Mouse (Mus musculus): ENCODE measurements around the gene Plxna1.

The Plxna1 gene

GRCm38 (mm10) chr6:89333964-89334702 is 28.3 kb downstream of the Plxna1 start:
- peak; percentile 67 for DNase-seq (ENCODE audit: low read depth, low spot score)

DNA sequence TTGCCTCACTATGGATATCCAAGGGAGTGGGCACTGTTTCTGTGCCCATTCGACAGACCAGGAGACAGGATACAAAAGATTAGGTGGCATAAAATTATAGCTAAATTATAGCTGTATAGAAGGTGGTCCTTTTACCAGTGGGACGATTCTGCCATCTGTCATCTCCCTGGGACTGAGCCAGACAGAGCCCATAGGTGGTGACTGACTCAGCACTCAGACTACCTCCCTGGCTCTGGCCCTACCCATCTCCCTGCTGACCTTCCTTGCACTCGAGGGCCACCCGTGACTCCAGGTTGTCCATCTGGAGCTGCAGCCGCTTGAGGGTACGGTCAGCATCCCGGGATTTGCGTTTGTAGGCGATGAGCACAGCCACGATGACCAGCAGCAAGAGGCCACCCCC is 31.5 kb downstream of the Plxna1 start:
- DNase-seq (ENCODE audit: low read depth, low spot score): no peak

DNA sequence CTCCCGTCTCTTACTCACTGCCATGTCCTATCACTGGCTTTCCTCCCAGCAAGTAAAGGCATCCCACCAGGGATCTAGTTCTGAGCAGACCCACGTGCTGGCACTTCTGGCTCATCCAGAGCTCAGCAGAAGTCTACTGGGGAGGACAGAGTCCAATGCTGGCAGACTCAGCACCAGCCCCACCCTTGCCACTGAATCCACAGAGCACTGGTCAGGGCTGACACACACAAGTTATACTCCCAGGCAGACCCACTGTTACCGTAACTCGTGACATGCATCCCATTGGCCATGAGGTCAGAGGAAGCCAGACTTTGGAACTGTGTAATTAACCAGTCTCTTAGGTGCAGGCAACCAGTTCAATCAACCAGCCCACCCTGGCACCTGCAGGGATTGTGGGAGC is 33.8 kb downstream of the Plxna1 start:
- no peak for DNase-seq (ENCODE audit: low read depth, low spot score)

GRCm38 (mm10) chr6:89327746-89328491 is 34.5 kb downstream of the Plxna1 start:
- DNase-seq (ENCODE audit: low read depth, low spot score): peak; percentile 72

- DNase-seq (ENCODE audit: low read depth, low spot score): no peak
Observed at GRCm38 (mm10) chr6:89324842-89325241, 37.6 kb downstream of the Plxna1 start.

- peak; percentile 39 for DNase-seq (ENCODE audit: low read depth, low spot score)
Observed at GRCm38 (mm10) chr6:89315263-89315662, 47.2 kb downstream of the Plxna1 start.

DNA sequence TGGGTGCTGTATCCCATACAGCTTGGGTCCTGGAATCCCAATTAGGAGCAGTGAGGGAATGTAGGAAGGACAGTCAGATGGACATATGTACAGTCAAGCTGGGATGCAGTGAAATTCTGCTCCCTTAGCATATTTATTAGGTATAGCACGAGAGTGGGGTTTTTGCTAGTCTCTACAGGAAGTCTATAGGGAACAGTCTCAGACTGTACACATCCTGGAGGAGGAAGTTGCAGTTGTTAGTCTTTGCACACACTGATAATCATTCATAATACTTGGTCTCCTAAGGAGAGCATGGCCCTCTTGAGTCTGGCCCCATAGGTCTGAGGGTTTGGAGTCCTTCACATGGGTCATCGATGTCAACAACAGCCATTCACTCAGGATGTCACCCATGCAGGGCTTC is 50.9 kb downstream of the Plxna1 start:
- no peak for DNase-seq (ENCODE audit: low read depth, low spot score)

GRCm38 (mm10) chr6:89310236-89310635 is 52.2 kb downstream of the Plxna1 start:
- DNase-seq (ENCODE audit: low read depth, low spot score): no peak

DNA sequence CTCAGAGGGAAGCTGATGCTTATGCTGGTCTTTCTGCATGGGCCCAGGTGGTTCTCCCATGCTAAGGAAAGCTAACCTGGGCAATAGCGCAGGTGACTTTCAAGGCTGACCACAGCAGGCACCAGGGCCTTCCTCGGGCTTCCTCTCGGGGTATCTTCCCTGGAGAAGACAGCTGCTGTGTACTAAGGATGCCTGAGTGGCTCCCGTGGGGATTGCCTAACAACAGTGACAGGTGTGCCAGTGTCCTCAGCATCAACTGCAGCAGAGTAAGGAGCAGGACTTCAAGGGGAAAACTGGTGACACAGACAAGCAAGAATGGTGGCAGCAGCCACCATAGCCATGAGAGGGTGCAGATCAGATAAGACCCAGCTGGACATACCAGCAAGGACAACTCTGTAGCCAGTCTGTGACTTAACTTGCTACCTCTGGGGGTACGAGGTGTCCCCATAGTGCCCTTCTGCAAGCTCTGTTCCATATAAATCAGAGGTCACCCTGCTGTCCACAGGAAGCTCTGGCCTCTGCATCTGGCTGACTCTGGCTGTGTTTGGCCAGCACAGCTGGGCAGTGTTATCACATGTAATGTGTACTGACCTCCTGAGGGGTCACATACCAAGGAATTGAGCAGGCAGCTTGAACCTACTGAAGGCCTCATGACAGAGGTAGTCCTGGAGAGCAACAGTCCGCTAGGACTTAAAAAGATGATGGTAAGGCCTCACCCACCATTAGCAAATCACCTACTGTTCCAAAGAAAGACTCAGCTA is 54.0 kb downstream of the Plxna1 start:
- no peak for DNase-seq (ENCODE audit: low read depth, low spot score)

GRCm38 (mm10) chr6:89304375-89305058 is 57.9 kb downstream of the Plxna1 start:
- DNase-seq (ENCODE audit: low read depth, low spot score): peak; percentile 83

- DNase-seq (ENCODE audit: low read depth, low spot score): no peak
Observed at GRCm38 (mm10) chr6:89299818-89300217, 62.6 kb downstream of the Plxna1 start.

DNA sequence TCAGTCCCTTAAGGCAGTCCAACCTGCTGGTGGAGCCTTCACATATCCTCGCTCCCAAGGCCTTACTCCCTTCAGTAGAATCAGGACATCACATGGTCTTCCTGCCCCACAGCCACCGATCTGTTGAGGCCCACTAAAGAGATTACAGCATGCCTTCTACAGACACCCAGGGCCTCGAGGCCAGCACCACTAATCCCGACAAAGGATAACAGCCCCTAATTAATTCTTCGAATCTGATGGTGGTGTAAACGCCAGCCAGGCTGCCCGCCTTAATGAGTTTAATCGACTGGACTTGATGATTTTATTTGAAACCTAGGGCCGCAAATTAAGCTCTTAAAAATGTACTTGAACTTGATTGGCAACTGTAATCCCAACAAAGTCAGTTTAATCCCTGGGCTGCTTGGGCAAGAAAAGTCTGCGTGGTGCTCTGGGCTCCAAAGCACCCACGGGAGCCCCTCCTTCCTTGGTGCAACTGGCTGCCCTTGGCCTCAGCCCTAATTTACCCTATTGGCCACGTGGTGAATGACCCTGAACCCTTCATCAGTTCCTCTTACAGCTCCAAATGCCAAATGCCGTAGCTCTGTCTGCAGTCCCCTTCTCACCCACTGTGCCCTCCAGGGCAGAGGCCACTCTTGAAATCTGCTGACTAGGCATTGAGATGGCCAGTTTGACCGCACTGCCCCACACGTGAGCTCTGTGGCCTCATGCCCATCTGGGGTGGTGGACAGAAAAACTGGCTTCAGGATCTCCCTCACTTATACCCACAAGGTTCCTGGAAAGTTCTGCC is 65.3 kb downstream of the Plxna1 start:
- no peak for DNase-seq (ENCODE audit: low read depth, low spot score)

- DNase-seq (ENCODE audit: low read depth, low spot score): no peak
Observed at GRCm38 (mm10) chr6:89296001-89296709, 66.3 kb downstream of the Plxna1 start.

DNA sequence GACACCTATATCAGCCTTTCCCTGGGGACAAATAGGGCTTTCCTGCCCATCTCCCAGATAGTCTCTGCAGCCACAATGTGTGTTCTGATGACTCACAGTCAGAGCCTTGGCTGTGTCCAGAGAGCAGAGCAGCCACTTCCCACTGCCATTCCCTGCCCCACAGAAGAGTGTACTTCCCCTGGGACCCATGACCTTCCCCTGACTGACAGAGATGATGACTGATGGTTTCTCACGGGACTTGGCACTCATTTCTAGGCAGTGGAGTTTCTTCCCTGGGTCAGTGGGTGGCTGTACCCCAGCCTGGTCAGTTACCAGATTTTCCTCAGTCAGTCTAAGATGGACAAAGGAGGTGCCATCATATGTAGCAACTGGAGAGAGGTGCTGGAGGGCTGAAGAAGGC is 67.8 kb downstream of the Plxna1 start:
- no peak for DNase-seq (ENCODE audit: low read depth, low spot score)

GRCm38 (mm10) chr6:89291494-89291893 is 70.9 kb downstream of the Plxna1 start:
- DNase-seq (ENCODE audit: low read depth, low spot score): no peak

- DNase-seq (ENCODE audit: low read depth, low spot score): no peak
Observed at GRCm38 (mm10) chr6:89288156-89288555, 74.3 kb downstream of the Plxna1 start.

- DNase-seq (ENCODE audit: low read depth, low spot score): peak; percentile 63
Observed at GRCm38 (mm10) chr6:89286700-89287428, 75.6 kb downstream of the Plxna1 start.

GRCm38 (mm10) chr6:89286286-89286655 is 76.1 kb downstream of the Plxna1 start:
- no peak for DNase-seq (ENCODE audit: low read depth, low spot score)

DNA sequence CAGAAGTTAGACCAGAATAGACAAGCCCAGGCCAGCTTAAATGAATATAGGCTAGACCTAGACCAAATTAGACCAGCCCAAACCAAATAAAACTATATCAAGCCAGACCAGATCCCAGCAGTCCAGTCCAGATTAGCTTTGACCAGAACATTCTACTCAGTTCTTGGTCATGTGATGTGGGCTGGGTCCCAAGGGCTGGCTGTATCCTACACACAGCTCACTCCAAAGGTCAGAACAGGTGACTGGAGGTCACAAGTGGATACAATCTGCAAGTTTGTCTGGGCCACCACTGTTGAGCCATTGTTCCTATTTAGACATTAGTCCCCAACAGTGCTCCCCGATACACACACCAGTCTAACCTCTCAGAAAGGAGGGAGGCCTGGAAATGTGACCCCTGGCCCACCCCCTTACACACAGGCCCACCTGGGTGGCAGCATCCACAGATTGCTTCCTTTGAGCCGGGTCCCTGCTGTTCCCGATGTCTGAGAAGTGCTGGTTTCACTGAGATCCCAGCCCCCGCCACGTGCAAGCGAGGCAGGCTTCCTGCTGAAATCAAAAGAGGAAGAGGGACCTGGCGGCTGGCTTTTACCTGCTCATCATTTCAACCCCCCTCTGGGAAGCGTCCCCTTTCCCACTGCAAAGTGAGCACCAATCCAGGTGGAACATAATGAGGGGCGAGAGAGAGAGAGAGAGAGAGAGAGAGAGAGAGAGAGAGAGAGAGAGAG is 76.7 kb downstream of the Plxna1 start:
- DNase-seq (ENCODE audit: low read depth, low spot score): no peak
